Mouse (Mus musculus) lung, postnatal 0 days (tissue): ENCODE measurements around the gene Ngdn. TPM values are rescaled to one million over a fixed set of nuclear protein-coding genes. Genes with fewer than 3 reads are reported as not detected.
"Not testable (repeated sequence)": the region's sequence is repeated elsewhere in the genome, so short reads cannot be mapped to it uniquely, and the experiment has no call there.

ENCODE experiments used
- ATAC-seq: fragments of 200-750 bp; cut with Nextera tagmentation; 2 replicates; pipeline ENCODE4 v1.8.0; 2017; ENCODE audit warnings: moderate library complexity
- DNase-seq: peaks from one replicate; pipeline ENCODE4 v3.0.0-alpha.2; 2016; ENCODE audit warnings: low spot score
- H3K27ac ChIP-seq: fragments of 300-500 bp; sonication (generic); 2 replicates; pipeline ENCODE4 v1.5.1; 2014; ENCODE audit warnings: antibody characterized with exemption, mild to moderate bottlenecking, low read length, mixed read lengths
- H3K27me3 ChIP-seq: fragments of 300-500 bp; sonication (generic); replicated peaks from 2 replicates; pipeline ENCODE4 v1.6.1; 2014; ENCODE audit warnings: low read length, mixed read lengths; ENCODE audit not compliant: insufficient read depth
- H3K36me3 ChIP-seq: fragments of 300-500 bp; sonication (generic); 2 replicates; pipeline ENCODE4 v1.6.1; 2014; ENCODE audit warnings: low read length, mixed read lengths; ENCODE audit not compliant: insufficient read depth
- H3K4me1 ChIP-seq: fragments of 300-500 bp; sonication (generic); 2 replicates; pipeline ENCODE4 v1.6.1; 2014; ENCODE audit warnings: antibody characterized with exemption, low read depth, low read length, mixed read lengths; ENCODE audit not compliant: insufficient read depth
- H3K4me2 ChIP-seq: fragments of 300-500 bp; sonication (generic); replicated peaks from 2 replicates; pipeline ENCODE4 v1.6.1; 2014; ENCODE audit warnings: low read depth, mild to moderate bottlenecking, low read length, moderate library complexity, mixed read lengths
- H3K4me3 ChIP-seq: fragments of 300-500 bp; sonication (generic); 2 replicates; pipeline ENCODE4 v1.5.1; 2014; ENCODE audit warnings: low read depth, low read length
- H3K9ac ChIP-seq: fragments of 300-500 bp; sonication (generic); replicated peaks from 2 replicates; pipeline ENCODE4 v1.6.1; 2014; ENCODE audit warnings: low read depth, mild to moderate bottlenecking
- H3K9me3 ChIP-seq: fragments of 300-500 bp; sonication (generic); 2 replicates; pipeline ENCODE4 v1.6.1; 2016; ENCODE audit warnings: low read length, mixed read lengths
- CTCF ChIP-seq: IDR thresholded peaks from 2 replicates; pipeline ENCODE4 v1.5.1; 2016; ENCODE audit warnings: antibody characterized with exemption, mild to moderate bottlenecking
- EP300 ChIP-seq: IDR thresholded peaks from 2 replicates; pipeline ENCODE4 v1.6.1; 2016; ENCODE audit warnings: antibody characterized with exemption, mild to moderate bottlenecking, control low read depth
- WGBS: fragments of 180-500 bp; shearing (Covaris S2); extraction: QIAGEN DNeasy Blood & Tissue Kit; methylation state at CpG from one replicate; pipeline ENCODE4 v1.1.7; 2014; 5-methylcytosine and 5-hydroxymethylcytosine counted together
- polyA plus RNA-seq: library from polyadenylated mRNA; unstranded; fragments of >200 nt; fragmentation: Nextera tagmentation; extraction: Ambion mirVana; gene quantifications from 2 replicates; pipeline ENCODE4 v1.2.1, GENCODE M21; 2015

Gene Ngdn
- polyA plus RNA-seq, 1 experiment from 2014 or later = 62.8 TPM

DNA sequence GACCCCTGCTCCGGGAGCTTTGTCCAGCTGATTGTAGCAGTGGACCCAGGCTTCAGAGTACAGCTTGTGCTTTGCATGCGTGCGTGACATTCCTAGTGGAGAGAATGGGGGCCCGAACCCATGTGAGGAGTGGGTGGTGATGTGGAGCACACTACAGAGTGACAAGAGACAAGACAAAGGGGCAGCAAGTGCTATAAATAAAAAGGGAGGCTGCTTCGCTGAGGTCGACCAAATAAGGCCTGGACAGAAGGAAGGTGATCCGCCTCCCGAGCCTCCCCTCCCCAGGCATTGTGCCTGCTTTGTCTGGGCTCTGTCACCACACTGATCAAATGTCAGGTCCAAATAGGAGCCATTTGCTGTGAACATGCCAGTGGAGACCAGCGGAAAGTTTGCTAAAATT, 18.5 kb upstream of the Ngdn start:
- no peak for DNase-seq
- TF ChIP-seq EP300 (no peak), CTCF (no peak)
- Histone ChIP-seq H3K36me3 (no peaks in the 10 kb centered on the region), H3K27me3 (no peaks in the 10 kb centered on the region), H3K4me2 (no peak overlapping the region), H3K27ac (no peak overlapping the region), H3K9ac (no peak overlapping the region), H3K4me3 (no peak overlapping the region), H3K9me3 (no peaks in the 10 kb centered on the region), H3K4me1 (no peaks in the 10 kb centered on the region)
- no peak for ATAC-seq
- 71% methylated on average over 9 of the region's 9 CpGs for WGBS

- no peaks in the 10 kb centered on the region for H3K36me3 ChIP-seq
- H3K27me3 ChIP-seq = no peaks in the 10 kb centered on the region
- DNase-seq (no peak), ATAC-seq (no peak)
- no peak overlapping the region for H3K27ac ChIP-seq
- 38% methylated on average over 4 of the region's 4 CpGs for WGBS
- no peaks in the 10 kb centered on the region for H3K4me1 ChIP-seq
- H3K4me3 ChIP-seq = no peak overlapping the region
- TF ChIP-seq CTCF (no peak), EP300 (no peak)
- H3K4me2 ChIP-seq = no peak overlapping the region
- H3K9ac ChIP-seq = no peak overlapping the region
- no peaks in the 10 kb centered on the region for H3K9me3 ChIP-seq
These were observed 18.0 kb upstream of the Ngdn start for GRCm38 (mm10) chr14:54997297-54997696.

DNA sequence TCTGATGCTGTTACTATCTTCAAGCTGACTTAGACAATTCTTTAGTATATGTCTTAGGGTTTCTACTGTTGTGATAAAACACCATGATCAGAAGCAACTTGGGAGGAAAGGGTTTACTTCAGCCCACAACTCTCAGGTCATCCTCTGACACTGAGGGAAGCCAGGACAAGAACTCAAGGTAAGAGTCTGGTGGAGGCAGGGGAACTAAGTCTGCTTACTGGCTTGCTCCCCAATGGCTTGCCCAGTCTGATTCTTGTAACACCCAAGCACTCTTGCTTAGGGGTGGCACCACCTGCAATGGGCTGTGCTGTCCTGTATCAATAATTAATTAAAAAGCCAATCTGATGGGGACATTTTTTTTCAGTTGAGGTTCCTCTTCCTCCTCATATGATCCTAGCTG, 16.6 kb upstream of the Ngdn start:
- Histone ChIP-seq H3K9me3 (no peaks in the 10 kb centered on the region), H3K4me1 (peaks cover 7% of the 10 kb centered on the region), H3K9ac (no peak overlapping the region), H3K4me2 (no peak overlapping the region), H3K27ac (no peak overlapping the region), H3K36me3 (no peaks in the 10 kb centered on the region), H3K27me3 (no peaks in the 10 kb centered on the region), H3K4me3 (no peak overlapping the region)
- no peak for DNase-seq
- TF ChIP-seq EP300 (no peak), CTCF (no peak)
- no peak for ATAC-seq

GRCm38 (mm10) chr14:54999868-55000267, 15.4 kb upstream of the Ngdn start:
- not testable (repeated sequence) for H3K27ac ChIP-seq, ATAC-seq, H3K36me3 ChIP-seq, H3K27me3 ChIP-seq, H3K9me3 ChIP-seq, H3K4me3 ChIP-seq, H3K9ac ChIP-seq, DNase-seq, H3K4me2 ChIP-seq
- TF ChIP-seq CTCF = peak; percentile 24
- H3K4me1 ChIP-seq = peaks cover 15% of the 10 kb centered on the region
- 78% methylated on average over 5 of the region's 5 CpGs for WGBS

GRCm38 (mm10) chr14:55000814-55001213, 14.4 kb upstream of the Ngdn start:
- WGBS = 82% methylated on average over 6 of the region's 6 CpGs
- no peak for ATAC-seq
- H3K4me2 ChIP-seq = no peak overlapping the region
- no peak overlapping the region for H3K4me3 ChIP-seq
- H3K36me3 ChIP-seq = no peaks in the 10 kb centered on the region
- no peaks in the 10 kb centered on the region for H3K9me3 ChIP-seq
- TF ChIP-seq CTCF (no peak), EP300 (no peak)
- H3K27ac ChIP-seq = no peak overlapping the region
- no peak for DNase-seq
- peaks cover 15% of the 10 kb centered on the region for H3K4me1 ChIP-seq
- H3K9ac ChIP-seq = no peak overlapping the region
- no peaks in the 10 kb centered on the region for H3K27me3 ChIP-seq

DNA sequence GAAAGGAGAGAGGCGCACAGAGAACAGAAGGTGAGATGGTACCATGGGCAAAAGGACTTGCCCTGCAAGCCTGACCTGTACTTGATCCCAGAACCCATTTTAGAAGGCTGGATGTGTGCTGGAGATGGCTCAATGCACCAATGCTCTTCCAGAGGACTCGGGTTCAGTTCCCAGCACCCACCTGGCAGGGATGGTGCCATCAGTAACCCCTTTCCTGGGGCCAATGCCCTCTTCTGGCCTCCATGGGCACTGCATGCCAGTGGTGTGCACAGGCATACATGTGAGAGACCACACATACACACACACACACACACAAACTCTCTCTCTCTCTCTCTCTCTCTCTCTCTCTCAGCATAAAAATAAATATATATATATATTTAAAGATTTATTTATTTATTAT, 13.8 kb upstream of the Ngdn start:
- no peak overlapping the region for H3K27ac ChIP-seq

More for the DNA sequence above, 13.8 kb upstream of the Ngdn start:
- Histone ChIP-seq H3K9ac (no peak overlapping the region), H3K36me3 (no peaks in the 10 kb centered on the region), H3K4me3 (no peak overlapping the region), H3K4me1 (peaks cover 15% of the 10 kb centered on the region), H3K9me3 (no peaks in the 10 kb centered on the region), H3K27me3 (no peaks in the 10 kb centered on the region), H3K4me2 (no peak overlapping the region)
- no peak for DNase-seq
- 94% methylated on average over 2 of the region's 2 CpGs for WGBS
- ATAC-seq = no peak
- TF ChIP-seq CTCF (no peak), EP300 (no peak)
